Mouse (Mus musculus): ENCODE measurements around the gene Acox1.

Gene Acox1

GRCm38 (mm10) chr11:116212847-116213246 lies 14.0 kb upstream of the Acox1 start:
- no peak for DNase-seq (ENCODE audit: low read depth in 1 of 2, low spot score in 2 of 2)

- no peak for DNase-seq (ENCODE audit: low read depth in 1 of 2, low spot score in 2 of 2)
Measured at GRCm38 (mm10) chr11:116210696-116211095, 11.9 kb upstream of the Acox1 start.

- DNase-seq (ENCODE audit: low read depth in 1 of 2, low spot score in 2 of 2) = no peak
Measured at GRCm38 (mm10) chr11:116209257-116209656, 10.4 kb upstream of the Acox1 start.

GRCm38 (mm10) chr11:116208660-116209059 lies 9.8 kb upstream of the Acox1 start:
- no peak for DNase-seq (ENCODE audit: low read depth in 1 of 2, low spot score in 2 of 2)

- no peak for DNase-seq (ENCODE audit: low read depth in 1 of 2, low spot score in 2 of 2)
Measured at GRCm38 (mm10) chr11:116206678-116207077, 7.8 kb upstream of the Acox1 start.

- DNase-seq (ENCODE audit: low read depth in 1 of 2, low spot score in 2 of 2) = no peak
Measured at GRCm38 (mm10) chr11:116203150-116203549, 4.3 kb upstream of the Acox1 start.

- DNase-seq (ENCODE audit: low read depth in 1 of 2, low spot score in 2 of 2) = no peak
Measured at GRCm38 (mm10) chr11:116201151-116201550, 2.3 kb upstream of the Acox1 start.

- DNase-seq (ENCODE audit: low read depth in 1 of 2, low spot score in 2 of 2) = no peak
Measured at GRCm38 (mm10) chr11:116198132-116198531, 713 bp downstream of the Acox1 start.

GRCm38 (mm10) chr11:116197584-116197906 lies 1.3 kb downstream of the Acox1 start:
- DNase-seq (ENCODE audit: low read depth in 1 of 2, low spot score in 2 of 2) = no peak

- DNase-seq (ENCODE audit: low read depth in 1 of 2, low spot score in 2 of 2) = no peak
Measured at GRCm38 (mm10) chr11:116196866-116197583, 1.8 kb downstream of the Acox1 start.

- DNase-seq (ENCODE audit: low read depth in 1 of 2, low spot score in 2 of 2) = no peak
Measured at GRCm38 (mm10) chr11:116196336-116196735, 2.5 kb downstream of the Acox1 start.

GRCm38 (mm10) chr11:116195252-116195651 lies 3.6 kb downstream of the Acox1 start:
- no peak for DNase-seq (ENCODE audit: low read depth in 1 of 2, low spot score in 2 of 2)

- no peak for DNase-seq (ENCODE audit: low read depth in 1 of 2, low spot score in 2 of 2)
Measured at GRCm38 (mm10) chr11:116194619-116195018, 4.2 kb downstream of the Acox1 start.

- DNase-seq (ENCODE audit: low read depth in 1 of 2, low spot score in 2 of 2) = no peak
Measured at GRCm38 (mm10) chr11:116187226-116187930, 11.5 kb downstream of the Acox1 start.

GRCm38 (mm10) chr11:116186360-116186759 lies 12.5 kb downstream of the Acox1 start:
- no peak for DNase-seq (ENCODE audit: low read depth in 1 of 2, low spot score in 2 of 2)

GRCm38 (mm10) chr11:116185836-116186235 lies 13.0 kb downstream of the Acox1 start:
- no peak for DNase-seq (ENCODE audit: low read depth in 1 of 2, low spot score in 2 of 2)

- DNase-seq (ENCODE audit: low read depth in 1 of 2, low spot score in 2 of 2) = no peak
Measured at GRCm38 (mm10) chr11:116178411-116179121, 20.3 kb downstream of the Acox1 start.

GRCm38 (mm10) chr11:116176010-116176409 lies 22.8 kb downstream of the Acox1 start:
- no peak for DNase-seq (ENCODE audit: low read depth in 1 of 2, low spot score in 2 of 2)

GRCm38 (mm10) chr11:116174775-116175448 lies 23.9 kb downstream of the Acox1 start:
- no peak for DNase-seq (ENCODE audit: low read depth in 1 of 2, low spot score in 2 of 2)

GRCm38 (mm10) chr11:116171959-116172358 lies 26.9 kb downstream of the Acox1 start:
- no peak for DNase-seq (ENCODE audit: low read depth in 1 of 2, low spot score in 2 of 2)

- no peak for DNase-seq (ENCODE audit: low read depth in 1 of 2, low spot score in 2 of 2)
Measured at GRCm38 (mm10) chr11:116170003-116170800, 28.6 kb downstream of the Acox1 start.

Measured in monocyte, adult 2 months (primary cell).